Mouse (Mus musculus): ENCODE results near the gene Rbbp8nl.

Gene Rbbp8nl

GRCm38 (mm10) chr2:180257963-180258865, 31.5 kb downstream of the Rbbp8nl start:
- DNase-seq (ENCODE audit: low read depth, low spot score) = no peak

- peak; percentile 100 for DNase-seq (ENCODE audit: low read depth, low spot score)
These were observed 32.6 kb downstream of the Rbbp8nl start, which contains the start of gene Rps21 for GRCm38 (mm10) chr2:180257001-180257521. Gene Rps21 (plus strand): TSS chr2:180257377.

GRCm38 (mm10) chr2:180256296-180257000, 33.2 kb downstream of the Rbbp8nl start:
- DNase-seq (ENCODE audit: low read depth, low spot score) = no peak

- no peak for DNase-seq (ENCODE audit: low read depth, low spot score)
These were observed 34.0 kb downstream of the Rbbp8nl start for GRCm38 (mm10) chr2:180255701-180256100.

GRCm38 (mm10) chr2:180254436-180255209, 35.1 kb downstream of the Rbbp8nl start:
- DNase-seq (ENCODE audit: low read depth, low spot score) = no peak

GRCm38 (mm10) chr2:180251838-180252237, 37.8 kb downstream of the Rbbp8nl start:
- no peak for DNase-seq (ENCODE audit: low read depth, low spot score)

- DNase-seq (ENCODE audit: low read depth, low spot score) = peak; percentile 62
These were observed 38.6 kb downstream of the Rbbp8nl start for GRCm38 (mm10) chr2:180250930-180251611.

- DNase-seq (ENCODE audit: low read depth, low spot score) = no peak
These were observed 40.6 kb downstream of the Rbbp8nl start for GRCm38 (mm10) chr2:180248947-180249660.

GRCm38 (mm10) chr2:180247916-180248315, 41.8 kb downstream of the Rbbp8nl start:
- DNase-seq (ENCODE audit: low read depth, low spot score) = no peak

- no peak for DNase-seq (ENCODE audit: low read depth, low spot score)
These were observed 46.6 kb downstream of the Rbbp8nl start for GRCm38 (mm10) chr2:180243108-180243507.

GRCm38 (mm10) chr2:180238591-180238990, 51.1 kb downstream of the Rbbp8nl start:
- DNase-seq (ENCODE audit: low read depth, low spot score) = no peak

- no peak for DNase-seq (ENCODE audit: low read depth, low spot score)
These were observed 51.9 kb downstream of the Rbbp8nl start for GRCm38 (mm10) chr2:180237601-180238345.

- no peak for DNase-seq (ENCODE audit: low read depth, low spot score)
These were observed 52.7 kb downstream of the Rbbp8nl start for GRCm38 (mm10) chr2:180236930-180237329.

GRCm38 (mm10) chr2:180236500-180236899, 53.2 kb downstream of the Rbbp8nl start:
- no peak for DNase-seq (ENCODE audit: low read depth, low spot score)

GRCm38 (mm10) chr2:180235788-180236187, 53.9 kb downstream of the Rbbp8nl start:
- DNase-seq (ENCODE audit: low read depth, low spot score) = no peak

GRCm38 (mm10) chr2:180234980-180235379, 54.7 kb downstream of the Rbbp8nl start:
- DNase-seq (ENCODE audit: low read depth, low spot score) = no peak

GRCm38 (mm10) chr2:180234353-180234752, 55.3 kb downstream of the Rbbp8nl start:
- no peak for DNase-seq (ENCODE audit: low read depth, low spot score)

- DNase-seq (ENCODE audit: low read depth, low spot score) = no peak
These were observed 56.4 kb downstream of the Rbbp8nl start for GRCm38 (mm10) chr2:180233101-180233904.

- no peak for DNase-seq (ENCODE audit: low read depth, low spot score)
These were observed 59.2 kb downstream of the Rbbp8nl start for GRCm38 (mm10) chr2:180230482-180230881.
